Mouse (Mus musculus): ENCODE measurements around the gene Tgif2.
"Not testable (repeated sequence)": the region's sequence is repeated elsewhere in the genome, so short reads cannot be mapped to it uniquely, and the experiment has no call there.

Gene Tgif2

DNA sequence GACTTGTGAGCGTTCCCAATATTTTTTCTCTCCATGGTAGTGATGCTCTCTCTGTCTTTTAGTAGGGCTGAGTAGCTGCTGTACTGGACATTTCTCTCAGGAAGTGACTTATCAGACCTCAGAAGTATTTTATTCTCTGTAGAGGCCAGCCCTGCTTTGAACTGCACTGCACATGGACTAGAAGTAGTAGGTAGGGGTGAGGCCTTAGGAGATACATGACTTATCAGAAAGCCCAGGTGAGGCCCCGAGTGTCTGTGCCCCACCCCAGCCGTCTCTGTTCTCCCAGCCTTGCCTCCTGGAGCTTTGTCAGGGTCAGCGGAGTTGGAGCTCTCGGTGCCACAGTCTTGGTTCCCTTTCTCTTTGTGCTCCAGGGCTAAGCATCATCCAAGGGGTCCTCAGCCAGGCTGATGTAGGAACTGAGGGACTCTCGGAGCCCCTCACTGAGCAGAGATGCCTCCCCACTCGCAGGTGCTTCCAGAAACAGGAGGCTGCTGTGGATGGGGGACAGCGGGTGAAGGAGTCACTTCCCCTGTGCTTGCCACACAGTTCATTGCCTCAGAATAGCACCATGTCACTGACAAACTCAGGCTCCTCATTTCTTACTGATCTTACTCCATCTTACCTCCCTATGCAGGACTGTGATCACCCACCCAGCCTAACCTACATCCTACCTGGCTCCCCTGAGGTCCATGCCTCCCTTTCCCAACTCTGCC is 34.4 kb downstream of the Tgif2 start:
- no peak for DNase-seq (ENCODE audit: low read depth in 1 of 2, low spot score in 2 of 2)

DNA sequence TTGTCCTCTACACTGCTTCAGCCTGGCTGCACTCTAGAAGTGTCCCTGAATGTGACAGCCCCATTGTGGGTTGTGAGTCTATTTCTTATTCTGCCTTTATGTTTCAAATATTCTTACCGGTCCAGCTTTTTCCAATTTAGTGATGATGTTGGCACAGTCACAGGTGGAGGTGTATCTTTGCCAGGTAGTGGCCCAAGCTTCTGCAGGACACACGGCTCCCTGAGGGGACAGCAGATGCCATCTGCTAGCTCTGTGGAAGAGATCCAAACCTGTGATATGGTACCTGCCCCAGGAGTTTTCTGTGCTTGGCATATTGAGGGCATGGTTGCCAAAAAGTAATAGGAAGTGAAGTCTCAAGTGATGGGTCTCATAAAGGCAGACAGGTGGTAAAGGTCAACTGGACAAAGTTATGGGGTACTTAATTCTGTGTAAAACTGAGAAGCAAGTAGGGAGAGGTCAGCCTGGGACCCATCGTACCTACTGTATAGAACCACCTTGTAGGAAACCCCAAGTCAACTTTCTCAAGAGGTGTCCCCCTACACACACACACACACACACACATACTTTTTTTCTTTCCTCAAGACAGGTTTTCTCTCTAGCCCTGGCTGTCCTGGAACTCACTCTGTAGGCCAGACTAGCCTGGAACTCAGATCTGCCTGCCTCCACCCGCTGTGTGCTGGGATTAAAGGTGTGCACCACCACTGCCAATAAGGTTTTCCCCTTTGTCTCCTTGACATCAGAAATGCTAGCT is 35.1 kb downstream of the Tgif2 start:
- no peak for DNase-seq (ENCODE audit: low read depth in 1 of 2, low spot score in 2 of 2)

DNA sequence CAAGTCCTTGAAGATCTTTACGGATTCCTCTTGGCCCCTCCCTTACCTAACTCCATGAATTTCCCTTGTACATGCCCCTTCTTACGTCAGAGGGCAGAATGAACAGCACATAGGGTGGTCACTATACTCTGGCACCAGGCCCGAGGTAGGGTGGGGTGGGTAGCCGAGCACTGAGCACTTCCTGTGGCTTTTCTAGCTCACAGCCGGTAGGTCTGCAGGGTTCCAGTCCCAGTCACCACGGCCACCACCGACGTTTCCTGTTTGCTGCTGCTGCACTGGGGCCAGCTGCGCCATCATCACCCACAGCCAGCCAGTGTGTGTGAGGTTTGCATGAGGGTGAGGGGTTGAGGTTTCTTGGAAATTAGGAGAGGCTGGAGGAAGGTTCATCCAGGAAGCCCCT is 37.9 kb downstream of the Tgif2 start:
- DNase-seq (ENCODE audit: low read depth in 1 of 2, low spot score in 2 of 2): no peak

DNA sequence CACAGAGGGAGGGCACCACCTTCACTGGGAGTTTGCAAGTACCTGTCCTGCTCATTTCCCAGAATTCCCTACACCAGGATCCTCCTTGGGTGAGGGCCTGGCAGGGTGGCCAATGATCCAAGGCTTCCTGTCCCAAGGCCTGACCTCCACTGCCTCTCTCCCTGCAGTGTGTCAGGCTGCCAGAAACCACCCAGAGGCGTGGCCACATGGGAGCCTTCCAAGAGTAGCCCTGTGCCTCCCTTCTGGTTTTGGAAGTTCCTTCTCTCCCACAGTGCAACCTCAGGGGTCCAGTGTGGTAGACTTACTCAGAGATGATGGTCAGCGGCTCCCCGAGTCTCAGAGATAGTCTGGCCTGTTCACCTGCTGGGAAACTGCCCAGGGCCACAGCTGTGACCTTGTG is 39.7 kb downstream of the Tgif2 start:
- DNase-seq (ENCODE audit: low read depth in 1 of 2, low spot score in 2 of 2): no peak

DNA sequence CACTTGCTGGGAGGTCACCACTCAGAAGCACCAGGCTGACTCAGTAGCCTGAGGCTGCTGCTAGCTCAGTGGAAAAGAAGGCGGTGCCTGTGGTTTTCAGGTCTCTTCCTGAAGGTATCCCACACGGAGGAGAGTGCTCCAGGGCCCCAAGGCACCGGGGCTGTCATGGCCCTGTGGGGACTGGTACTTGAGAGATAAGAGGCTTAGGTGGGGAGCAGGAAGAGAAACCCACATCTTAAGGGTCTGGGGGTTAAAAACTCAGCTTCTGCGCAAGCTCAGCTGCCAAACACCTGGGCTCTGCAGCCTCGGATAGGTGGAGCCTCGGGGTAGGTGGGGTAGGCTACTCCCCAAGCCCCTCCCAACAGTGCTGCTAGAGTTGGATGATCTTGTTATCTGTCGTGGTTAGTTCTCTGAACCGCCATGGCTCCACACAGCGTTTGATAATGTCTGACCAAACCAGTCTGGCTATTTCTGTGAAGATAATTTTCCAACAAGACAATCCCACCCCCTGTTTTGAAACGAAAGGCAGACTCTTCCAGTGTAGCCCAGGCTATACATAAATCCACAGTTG is 42.7 kb downstream of the Tgif2 start:
- DNase-seq (ENCODE audit: low read depth in 1 of 2, low spot score in 2 of 2): no peak

DNA sequence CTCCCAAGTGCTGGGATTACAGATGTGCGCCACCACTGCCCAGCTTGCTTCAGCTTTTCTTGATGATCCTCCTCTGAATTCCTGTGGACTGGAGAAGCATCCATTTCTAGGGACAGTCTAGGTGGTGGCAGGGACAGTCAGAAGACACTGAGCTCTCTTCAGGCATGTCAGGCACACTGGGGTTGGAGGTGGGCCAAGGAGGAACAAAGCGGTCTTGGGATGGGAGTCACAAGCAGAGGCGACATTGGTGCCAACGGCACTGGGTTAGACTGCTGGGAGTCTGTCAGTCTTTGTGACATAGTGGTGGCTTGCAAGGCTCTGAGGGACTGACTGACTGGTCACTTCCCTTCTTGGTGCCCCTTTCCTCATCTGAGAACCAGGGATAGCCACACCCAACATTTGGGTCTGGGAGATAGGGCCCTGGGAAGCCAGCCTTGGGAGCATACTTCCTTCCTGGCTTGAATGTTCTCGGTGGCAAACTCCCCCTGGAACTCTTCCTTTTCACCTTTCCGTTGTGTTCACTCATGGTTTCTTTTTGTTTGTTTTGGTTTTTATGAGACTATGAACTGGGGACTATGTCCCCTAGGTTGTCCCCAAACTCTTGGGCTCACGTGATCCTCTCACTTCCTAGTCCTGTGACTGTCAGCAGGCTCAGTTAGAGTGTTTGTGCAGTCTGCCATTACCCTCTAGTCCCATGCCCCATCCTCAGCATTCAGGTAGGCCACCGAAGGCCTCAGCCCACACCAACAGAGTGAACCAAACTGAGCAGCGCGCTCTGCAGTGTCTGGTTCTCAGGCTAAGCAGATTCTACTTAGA is 44.8 kb downstream of the Tgif2 start:
- no peak for DNase-seq (ENCODE audit: low read depth in 1 of 2, low spot score in 2 of 2)

DNA sequence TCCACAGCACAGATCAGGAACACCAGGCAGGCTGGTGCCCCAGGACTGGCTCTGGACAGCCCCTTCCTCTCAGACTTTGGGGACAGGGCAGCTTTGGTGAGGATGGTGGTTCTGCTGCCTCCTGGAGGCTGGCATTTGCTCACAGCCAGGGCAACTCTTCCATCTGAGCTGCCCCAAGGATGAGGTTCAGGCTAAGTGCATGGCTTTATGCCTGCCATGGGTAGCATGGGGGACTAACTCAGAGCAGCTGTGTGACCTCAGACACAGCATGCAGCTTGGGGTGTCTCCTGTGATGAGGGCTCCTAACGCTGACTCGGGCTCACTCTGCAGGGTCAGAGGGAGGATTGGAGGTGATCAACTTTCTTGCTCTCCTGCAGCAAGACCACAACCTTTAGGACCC is 45.9 kb downstream of the Tgif2 start:
- not testable (repeated sequence) for DNase-seq (ENCODE audit: low read depth in 1 of 2, low spot score in 2 of 2)

DNA sequence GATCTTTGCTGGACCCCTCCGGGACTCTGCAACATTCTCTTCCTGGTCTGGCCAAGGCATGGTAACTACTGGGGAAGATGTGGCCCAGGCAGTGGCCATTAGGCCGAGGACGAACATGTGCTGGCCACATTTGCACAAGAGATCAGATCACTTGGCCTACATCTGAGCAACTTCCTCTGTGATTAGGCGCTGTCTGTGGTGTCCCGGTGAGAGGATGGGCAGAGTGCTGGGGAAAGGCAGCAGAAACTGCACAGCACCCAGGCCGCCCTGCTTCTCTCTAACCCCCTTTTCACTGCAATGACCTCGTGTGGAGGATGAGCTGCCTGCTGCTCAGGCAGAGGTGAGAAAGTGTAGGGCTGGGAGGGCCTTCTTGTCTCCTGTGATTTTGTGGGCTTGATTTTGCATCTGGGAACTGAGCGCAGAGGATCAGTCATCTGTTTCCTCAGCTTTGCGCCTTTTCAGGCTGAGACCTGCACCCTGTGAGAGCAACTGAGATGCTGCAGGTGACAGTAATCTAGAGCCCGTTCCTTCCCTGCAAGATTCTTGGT is 46.4 kb downstream of the Tgif2 start:
- DNase-seq (ENCODE audit: low read depth in 1 of 2, low spot score in 2 of 2): no peak

DNA sequence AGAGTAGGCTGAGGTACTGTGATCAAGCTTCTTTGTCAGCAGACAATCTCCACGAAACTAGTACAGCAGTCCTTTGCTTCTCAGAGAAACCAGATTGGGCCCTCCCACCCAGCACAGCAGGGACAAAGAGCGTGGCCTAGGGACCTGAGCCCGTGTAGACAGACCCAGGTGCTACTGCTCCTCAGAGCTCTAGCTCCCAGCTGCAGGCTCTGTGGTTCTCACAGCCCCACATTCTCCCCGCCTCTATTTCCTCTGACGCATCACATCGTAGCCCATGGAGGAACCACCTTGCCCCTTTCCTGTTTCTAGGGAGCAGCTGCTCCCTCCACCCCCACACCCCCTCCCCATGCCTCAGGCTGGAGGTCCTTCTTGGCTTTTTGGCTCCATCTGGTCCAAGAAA is 47.2 kb downstream of the Tgif2 start, which contains the start of gene Sla2:
Gene Sla2, minus strand, starts transcription at position 176 of the 400 bp plus-strand sequence.
- DNase-seq (ENCODE audit: low read depth in 1 of 2, low spot score in 2 of 2): no peak

DNA sequence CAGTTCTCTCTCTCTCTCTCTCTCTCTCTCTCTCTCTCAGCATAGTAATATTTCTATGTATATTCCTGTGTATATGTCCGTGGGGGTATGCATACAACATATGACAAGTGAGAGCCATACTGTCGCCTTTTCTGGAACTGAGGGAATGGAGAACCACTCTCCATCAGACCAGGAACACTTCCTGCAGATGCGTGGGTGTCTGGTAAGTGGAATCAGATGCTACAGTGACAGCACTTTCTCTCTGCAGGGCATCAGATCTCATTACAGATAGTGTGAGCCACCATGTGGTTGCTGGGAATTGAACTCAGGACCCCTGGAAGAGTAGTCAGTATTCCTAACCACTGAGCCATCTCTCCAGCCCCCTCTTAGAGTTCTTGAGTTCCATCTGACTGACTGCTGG is 48.7 kb downstream of the Tgif2 start:
- no peak for DNase-seq (ENCODE audit: low read depth in 1 of 2, low spot score in 2 of 2)

DNA sequence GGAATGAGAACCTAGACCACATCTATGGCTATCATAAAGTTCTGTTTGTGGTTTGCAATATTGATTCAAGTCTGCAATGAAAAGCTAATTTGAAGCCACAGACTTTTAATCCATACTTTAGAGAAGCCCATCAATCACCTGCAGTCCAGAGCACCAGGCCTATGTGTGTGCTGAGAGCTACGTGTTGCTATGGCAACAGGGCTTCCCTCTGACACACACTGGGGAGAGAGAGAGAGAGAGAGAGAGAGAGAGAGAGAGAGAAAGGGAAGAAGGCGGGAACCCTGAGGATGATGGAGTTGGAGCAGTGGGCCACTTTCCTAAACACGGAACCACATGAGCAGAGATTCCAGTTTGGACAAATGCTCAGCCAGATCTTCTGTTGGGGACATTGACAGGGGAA is 52.4 kb downstream of the Tgif2 start:
- no peak for DNase-seq (ENCODE audit: low read depth in 1 of 2, low spot score in 2 of 2)

DNA sequence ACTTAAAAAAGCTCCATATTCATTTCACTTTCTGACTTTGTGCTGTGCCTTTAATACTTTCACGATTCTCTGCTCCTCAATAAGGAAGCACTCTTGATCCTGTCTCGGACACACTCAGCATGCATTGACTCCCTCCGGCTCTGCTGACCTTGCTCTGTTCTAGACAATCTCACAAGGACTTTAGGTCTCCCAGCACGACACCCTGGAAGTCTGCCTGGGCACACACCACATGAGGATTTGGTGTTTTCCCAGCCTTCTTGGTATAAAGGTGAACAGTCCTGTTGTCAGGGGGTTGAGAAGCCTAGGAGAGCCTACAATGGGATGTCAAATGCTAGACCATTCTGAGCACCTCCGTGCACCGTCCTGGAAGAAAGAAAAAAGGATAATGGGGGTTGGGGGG is 53.0 kb downstream of the Tgif2 start:
- DNase-seq (ENCODE audit: low read depth in 1 of 2, low spot score in 2 of 2): no peak

DNA sequence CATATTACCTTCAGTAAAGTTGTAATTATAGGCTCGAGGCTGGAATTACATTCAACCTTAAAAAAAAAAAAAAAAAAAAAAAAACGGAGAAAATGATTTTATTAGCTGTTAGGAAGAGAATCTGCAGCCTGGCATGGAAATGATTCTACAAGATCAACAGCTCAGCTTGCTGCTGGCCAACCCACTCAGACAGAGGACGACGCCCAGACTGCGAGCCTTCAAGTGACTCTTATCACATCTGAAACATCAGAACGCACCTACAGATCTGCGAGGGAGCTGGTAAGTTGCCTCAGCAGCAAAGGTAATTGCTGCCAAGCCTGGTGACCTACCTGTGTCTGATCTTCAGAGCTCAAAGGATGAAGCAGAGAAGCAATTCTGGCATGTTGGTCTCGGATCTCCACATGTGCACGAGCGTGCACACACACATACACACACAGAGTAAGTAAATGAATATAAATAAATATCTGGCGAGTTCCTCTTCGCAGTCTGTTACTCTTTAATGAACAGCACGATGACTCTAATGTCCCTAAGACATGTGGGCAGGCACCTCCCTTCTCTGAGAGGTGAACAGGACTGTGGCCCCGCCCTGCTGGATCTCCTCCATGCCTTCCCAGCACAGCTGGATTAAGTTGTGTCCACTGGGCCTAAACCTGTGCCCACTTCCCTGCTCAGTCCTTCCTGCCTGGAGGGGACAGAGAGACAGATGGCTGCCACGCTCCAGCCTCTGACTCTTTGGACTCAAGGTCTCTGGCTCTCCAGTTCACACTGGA is 54.9 kb downstream of the Tgif2 start:
- DNase-seq (ENCODE audit: low read depth in 1 of 2, low spot score in 2 of 2): no peak

DNA sequence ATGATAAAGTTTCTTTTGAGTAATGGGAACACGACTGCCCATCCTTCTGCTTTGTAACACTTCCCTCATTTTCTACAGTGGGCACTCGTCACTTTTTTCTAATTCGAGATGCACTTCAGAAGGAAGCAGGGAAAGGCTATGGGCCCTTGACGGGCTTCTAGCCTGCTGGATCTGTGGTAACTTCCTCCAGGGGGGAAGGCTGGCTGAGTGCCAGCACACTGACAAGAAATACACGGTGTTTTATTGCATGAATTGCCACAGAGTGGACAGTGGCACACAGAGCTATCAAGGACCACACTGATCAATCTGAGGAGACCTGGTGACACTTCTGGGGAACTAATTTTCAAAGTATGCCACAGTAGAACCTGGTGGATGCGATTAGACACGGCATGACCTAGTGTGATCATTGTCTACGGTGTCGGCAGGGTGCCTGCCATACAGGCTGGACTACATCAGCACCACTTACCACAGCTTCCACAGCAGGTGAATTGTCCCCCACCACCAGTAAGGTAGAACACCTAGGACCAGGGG is 56.6 kb downstream of the Tgif2 start:
- no peak for DNase-seq (ENCODE audit: low read depth in 1 of 2, low spot score in 2 of 2)

DNA sequence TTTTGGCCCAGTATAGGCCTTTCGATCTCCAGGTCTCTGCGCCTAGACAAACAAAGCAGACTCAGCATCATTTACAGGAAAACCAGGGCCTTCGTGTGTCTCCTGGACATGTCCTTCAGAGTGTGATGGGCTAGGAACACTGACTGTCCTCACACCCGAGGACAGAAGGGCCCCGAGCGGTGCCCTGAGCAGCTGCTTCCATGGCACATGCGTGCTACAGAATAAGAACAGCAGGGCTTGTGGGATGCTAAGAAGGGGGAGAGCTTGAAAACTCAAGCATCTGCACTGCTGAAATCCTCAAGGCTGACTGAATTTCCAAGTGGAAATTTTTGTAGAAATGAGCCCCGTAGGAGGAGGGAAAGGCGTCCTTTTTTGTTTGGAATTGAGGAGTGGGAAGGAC is 57.2 kb downstream of the Tgif2 start:
- DNase-seq (ENCODE audit: low read depth in 1 of 2, low spot score in 2 of 2): no peak

DNA sequence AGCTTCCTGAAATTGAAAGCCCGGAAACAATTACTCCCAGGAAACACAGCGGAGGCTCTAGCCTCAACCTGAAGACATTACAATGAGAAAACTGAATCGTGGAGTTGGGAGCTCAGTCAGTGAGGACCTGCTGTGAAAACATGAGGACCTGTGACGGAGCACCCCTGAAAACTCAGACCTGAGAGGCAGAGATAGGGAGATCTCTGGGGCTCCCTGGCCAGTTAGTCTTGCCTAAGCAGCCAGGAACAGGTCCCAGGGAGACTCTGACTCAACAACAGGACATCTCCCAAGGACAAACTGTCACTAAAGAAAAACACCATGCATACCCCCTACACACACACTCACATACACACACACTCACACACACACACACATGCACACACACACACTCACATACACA is 58.6 kb downstream of the Tgif2 start:
- no peak for DNase-seq (ENCODE audit: low read depth in 1 of 2, low spot score in 2 of 2)

DNA sequence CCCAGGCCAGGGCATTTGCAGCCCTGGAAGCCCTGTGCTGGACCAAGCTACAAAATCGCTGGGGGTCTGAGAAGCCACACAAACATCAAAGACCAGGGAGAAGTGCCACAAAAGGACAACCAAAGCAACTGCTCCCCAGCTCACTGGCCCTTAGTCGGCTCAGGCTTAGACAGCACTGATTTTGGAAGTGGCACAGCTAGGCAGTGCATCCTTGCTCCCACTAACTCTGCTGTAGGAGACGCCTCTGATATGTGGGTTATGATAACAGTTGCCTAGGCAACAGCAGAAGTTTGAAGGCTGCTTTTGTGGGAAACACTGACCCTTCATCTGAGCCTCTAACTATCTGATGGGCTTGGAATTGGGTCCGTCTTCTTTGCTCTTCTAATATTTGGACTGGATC is 59.4 kb downstream of the Tgif2 start:
- no peak for DNase-seq (ENCODE audit: low read depth in 1 of 2, low spot score in 2 of 2)

DNA sequence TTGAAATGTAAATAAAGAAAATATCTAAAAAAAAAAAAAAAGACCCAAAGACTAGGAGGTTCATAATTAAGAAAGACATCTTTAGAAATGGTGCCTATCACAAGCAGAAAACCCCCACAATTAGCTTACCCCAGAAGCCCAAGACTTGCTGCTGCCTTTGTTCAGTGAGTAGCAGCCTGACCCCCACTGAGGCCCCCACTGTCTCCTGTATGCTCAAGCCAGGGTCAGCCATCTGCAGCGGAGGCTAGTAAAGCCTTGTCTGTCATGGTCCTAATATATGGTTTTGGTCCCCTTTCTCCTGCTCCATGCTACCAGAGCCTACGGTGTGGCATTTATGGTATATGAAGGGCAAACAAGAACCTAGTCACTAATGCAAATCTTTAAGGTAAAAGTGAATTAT is 61.5 kb downstream of the Tgif2 start:
- DNase-seq (ENCODE audit: low read depth in 1 of 2, low spot score in 2 of 2): no peak

DNA sequence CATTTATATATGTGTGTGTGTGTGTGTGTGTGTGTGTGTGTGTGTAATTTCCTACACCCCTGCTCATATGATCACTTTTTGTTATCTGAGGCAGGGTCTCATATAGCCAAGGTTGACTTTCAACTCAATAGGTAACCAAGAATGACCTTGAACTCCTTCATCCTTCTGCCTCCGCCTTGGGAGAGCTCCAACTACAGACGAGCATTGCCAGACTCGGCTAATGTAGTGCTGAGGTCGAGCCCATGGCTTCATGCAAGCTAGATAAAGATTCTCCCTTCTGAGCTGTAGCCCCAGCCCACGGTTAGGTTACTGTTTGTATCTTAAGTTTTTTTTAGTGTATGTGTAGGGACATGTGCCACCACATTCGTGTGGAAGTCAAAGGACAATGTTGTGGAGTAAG is 62.1 kb downstream of the Tgif2 start:
- DNase-seq (ENCODE audit: low read depth in 1 of 2, low spot score in 2 of 2): no peak

DNA sequence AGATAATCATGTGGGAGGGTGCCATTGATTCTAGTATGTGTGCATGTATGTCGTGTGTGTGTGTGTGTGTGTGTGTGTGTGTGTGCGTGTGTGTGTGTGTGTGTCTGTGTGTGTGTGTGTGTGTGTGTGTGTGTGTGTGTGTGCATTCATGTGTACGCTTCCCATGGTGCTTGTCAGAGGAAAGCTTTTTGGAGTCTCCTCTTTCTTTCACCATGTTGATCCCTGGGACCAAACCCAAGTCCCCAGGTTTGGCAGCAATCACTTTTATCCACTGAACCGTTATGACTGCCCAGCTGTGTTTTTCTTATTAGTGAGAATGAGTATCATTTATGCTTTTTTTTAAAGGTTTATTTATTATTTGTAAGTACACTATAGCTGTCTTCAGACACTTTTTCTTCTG is 62.6 kb downstream of the Tgif2 start:
- not testable (repeated sequence) for DNase-seq (ENCODE audit: low read depth in 1 of 2, low spot score in 2 of 2)
